In the genomic region with DNA sequence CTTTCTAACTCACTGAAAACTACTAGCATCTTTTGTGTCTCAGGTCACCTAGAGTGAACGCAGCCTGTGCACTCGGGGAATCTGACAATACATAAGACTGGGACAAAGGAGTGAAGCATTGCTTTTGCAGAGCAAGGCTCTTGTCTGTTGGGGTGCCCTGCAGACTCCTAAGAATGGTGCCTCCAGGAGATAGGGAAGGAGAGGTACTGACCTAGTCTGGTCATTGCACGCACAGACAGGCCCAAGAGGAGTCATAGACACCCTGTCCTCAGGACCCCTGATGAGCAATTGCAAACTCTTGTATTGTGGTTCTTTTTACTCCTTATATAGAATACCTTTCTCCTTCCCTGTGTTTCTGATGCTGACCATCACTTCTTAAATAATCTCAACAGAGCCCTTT, we compare ENCODE assay signal across 20 mouse cellular contexts. TPM values are rescaled to one million over a fixed set of nuclear protein-coding genes. Genes with fewer than 3 reads are reported as not detected.
DNase-seq lines count a peak whose midpoint lies in the region; ATAC-seq and TF ChIP-seq lines count a peak whose summit lies in the region.
"Had no signal": no experiment of that assay in that cellular context is flagged by ENCODE, and none has a peak within 500 bp of the region (broad histone marks: within the 10 kb centered on the region; RNA-seq: fewer than 3 reads in every experiment).

No protein-coding gene starts in this region.

- no peak overlapping the region for H3K4me2 ChIP-seq in embryonic facial prominence, embryonic 12.5 days (replicated peaks)
- H3K4me2 ChIP-seq in limb, embryonic 11.5 days (ENCODE audit: low read depth, severe bottlenecking), result no peak overlapping the region
- no peak overlapping the region for H3K4me2 ChIP-seq in forebrain, postnatal 0 days (ENCODE audit: low read depth)
- H3K4me2 ChIP-seq: embryonic facial prominence, embryonic 15.5 days; heart, embryonic 15.5 days; hindbrain, embryonic 14.5 days; intestine, embryonic 15.5 days had no signal

- H3K4me1 ChIP-seq in embryonic facial prominence, embryonic 12.5 days, result peaks cover 33% of the 10 kb centered on the region
- peaks cover 40% of the 10 kb centered on the region for H3K4me1 ChIP-seq in embryonic facial prominence, embryonic 10.5 days
- peaks cover 13% of the 10 kb centered on the region for H3K4me1 ChIP-seq in limb, embryonic 11.5 days (ENCODE audit: control insufficient read depth, insufficient read depth, low read length)
- H3K4me1 ChIP-seq in limb, embryonic 10.5 days, result peaks cover 59% of the 10 kb centered on the region
- peaks cover 11% of the 10 kb centered on the region for H3K4me1 ChIP-seq in forebrain, postnatal 0 days (ENCODE audit: insufficient read depth)

- no peaks in the 10 kb centered on the region for H3K9me3 ChIP-seq in embryonic facial prominence, embryonic 12.5 days
- H3K9me3 ChIP-seq in embryonic facial prominence, embryonic 10.5 days, result no peaks in the 10 kb centered on the region
- H3K9me3 ChIP-seq in limb, embryonic 11.5 days (ENCODE audit: control insufficient read depth, low read length), result no peaks in the 10 kb centered on the region
- H3K9me3 ChIP-seq in limb, embryonic 10.5 days (replicated peaks), result no peaks in the 10 kb centered on the region
- H3K9me3 ChIP-seq in forebrain, postnatal 0 days (ENCODE audit: low read length), result no peaks in the 10 kb centered on the region
- H3K9me3 ChIP-seq: embryonic facial prominence, embryonic 15.5 days; heart, embryonic 15.5 days; intestine, embryonic 15.5 days had no signal

- no peak overlapping the region for H3K4me3 ChIP-seq in embryonic facial prominence, embryonic 12.5 days
- H3K4me3 ChIP-seq in embryonic facial prominence, embryonic 10.5 days, result no peak overlapping the region
- no peak overlapping the region for H3K4me3 ChIP-seq in limb, embryonic 11.5 days (ENCODE audit: low read depth, low read length)
- H3K4me3 ChIP-seq in limb, embryonic 10.5 days, result no peak overlapping the region
- H3K4me3 ChIP-seq in forebrain, postnatal 0 days (ENCODE audit: low read depth, low read length), result no peak overlapping the region
- H3K4me3 ChIP-seq: embryonic facial prominence, embryonic 15.5 days; erythroblast, embryonic 14.5 days; gastrocnemius, adult 2 months; heart, embryonic 15.5 days; intestine, embryonic 15.5 days had no signal

- H3K27me3 ChIP-seq in embryonic facial prominence, embryonic 12.5 days, result no peaks in the 10 kb centered on the region
- peaks cover 22% of the 10 kb centered on the region for H3K27me3 ChIP-seq in embryonic facial prominence, embryonic 10.5 days (replicated peaks; ENCODE audit: low read depth, poor library complexity, severe bottlenecking)
- no peaks in the 10 kb centered on the region for H3K27me3 ChIP-seq in limb, embryonic 11.5 days (ENCODE audit: control insufficient read depth, insufficient read depth, low read length)
- no peaks in the 10 kb centered on the region for H3K27me3 ChIP-seq in limb, embryonic 10.5 days (ENCODE audit: low read depth, poor library complexity, severe bottlenecking)
- H3K27me3 ChIP-seq in forebrain, postnatal 0 days (ENCODE audit: insufficient read depth, low read length), result no peaks in the 10 kb centered on the region
- H3K27me3 ChIP-seq: embryonic facial prominence, embryonic 15.5 days; heart, embryonic 15.5 days; intestine, embryonic 15.5 days had no signal

- WGBS in embryonic facial prominence, embryonic 12.5 days, result 68% methylated on average over 3 of the region's 3 CpGs
- WGBS in embryonic facial prominence, embryonic 10.5 days, result 58% methylated on average over 3 of the region's 3 CpGs
- WGBS in limb, embryonic 11.5 days, result 76% methylated on average over 3 of the region's 3 CpGs
- 83% methylated on average over 3 of the region's 3 CpGs for WGBS in limb, embryonic 10.5 days
- 35% methylated on average over 3 of the region's 3 CpGs for WGBS in forebrain, postnatal 0 days

- H3K27ac ChIP-seq in embryonic facial prominence, embryonic 12.5 days, result peak overlapping the region; percentile 36; the same call in 1 of the 2 replicates
- no peak overlapping the region for H3K27ac ChIP-seq in embryonic facial prominence, embryonic 10.5 days (replicated peaks)
- H3K27ac ChIP-seq in limb, embryonic 11.5 days (replicated peaks; ENCODE audit: low read depth, low read length), result 0 out of 2 replicates have a peak overlapping the region, but pooled peaks have one; percentile 12
- no peak overlapping the region for H3K27ac ChIP-seq in limb, embryonic 10.5 days
- H3K27ac ChIP-seq in forebrain, postnatal 0 days (ENCODE audit: low read depth, low read length), result no peak overlapping the region
- H3K27ac ChIP-seq: embryonic facial prominence, embryonic 15.5 days; gastrocnemius, adult 2 months; heart, embryonic 15.5 days; hindbrain, embryonic 14.5 days; intestine, embryonic 15.5 days had no signal

- intact Hi-C loops in heart, postnatal 36 days (cut with DNase I), result no loop called here

- no peak for ATAC-seq in embryonic facial prominence, embryonic 12.5 days (ENCODE audit: insufficient number of reproducible peaks, insufficient read depth, low FRiP score, low TSS enrichment)
- ATAC-seq in limb, embryonic 11.5 days (ENCODE audit: insufficient number of reproducible peaks, low FRiP score, low TSS enrichment, low read depth), result no peak
- ATAC-seq in forebrain, postnatal 0 days, result no peak
- ATAC-seq: intestine, embryonic 15.5 days had no signal

- no peak for TF ChIP-seq CTCF in forebrain, postnatal 0 days (IDR thresholded peaks at IDR 0.05; ENCODE audit: low read depth)

- H3K9ac ChIP-seq in embryonic facial prominence, embryonic 12.5 days, result no peak overlapping the region
- no peak overlapping the region for H3K9ac ChIP-seq in limb, embryonic 11.5 days (ENCODE audit: low read length)
- peak overlapping the region; percentile 14; the same call in 1 of the 2 replicates for H3K9ac ChIP-seq in forebrain, postnatal 0 days
- H3K9ac ChIP-seq: embryonic facial prominence, embryonic 15.5 days; heart, embryonic 15.5 days; hindbrain, embryonic 14.5 days; intestine, embryonic 15.5 days had no signal

- DNase-seq in embryonic facial prominence, embryonic 10.5 days (ENCODE audit: low spot score), result no peak
- peak; percentile 57 for DNase-seq in heart, adult 11 months
- DNase-seq in heart, postnatal 36 days, result no peak
- no peak for DNase-seq in limb, embryonic 11.5 days (ENCODE audit: low spot score)
- no peak for DNase-seq in limb, embryonic 10.5 days (ENCODE audit: low spot score)
- DNase-seq in forebrain, postnatal 0 days, result peak; percentile 31
- DNase-seq: adrenal gland, postnatal 10 days; cerebellum, adult 11 months; cerebellum, adult 8-10 months; cerebellum, postnatal 14 days; gastrocnemius, adult 2 months; gastrocnemius, postnatal 25 days; heart, postnatal 4 days; kidney, adult 2 months had no signal

- no peaks in the 10 kb centered on the region for H3K36me3 ChIP-seq in embryonic facial prominence, embryonic 12.5 days
- peaks cover 3% of the 10 kb centered on the region; the same call in 1 of the 2 replicates for H3K36me3 ChIP-seq in embryonic facial prominence, embryonic 10.5 days (replicated peaks)
- no peaks in the 10 kb centered on the region for H3K36me3 ChIP-seq in limb, embryonic 11.5 days (ENCODE audit: control insufficient read depth, insufficient read depth, low read length)
- peaks cover 24% of the 10 kb centered on the region for H3K36me3 ChIP-seq in limb, embryonic 10.5 days
- H3K36me3 ChIP-seq in forebrain, postnatal 0 days (ENCODE audit: insufficient read depth), result no peaks in the 10 kb centered on the region
- H3K36me3 ChIP-seq: embryonic facial prominence, embryonic 15.5 days; heart, embryonic 15.5 days; intestine, embryonic 15.5 days had no signal

RNA-seq across cellular contexts. Expression of gene Cdon, which starts 13.4 kb away (rescaled TPM):
- 18.3 and 20.8 TPM in 2 replicates for polyA plus RNA-seq in embryonic facial prominence, embryonic 12.5 days (2016; fragmentation: Nextera tagmentation; extraction: Ambion mirVana)
- polyA plus RNA-seq in embryonic facial prominence, embryonic 10.5 days (2016; fragmentation: Nextera tagmentation; extraction: Ambion mirVana), result 9.1 and 9.9 TPM in 2 replicates
- total RNA-seq in heart, postnatal 36 days (2021), result 10 to 100 TPM; 13.3 to 16.2 TPM
- polyA plus RNA-seq in limb, embryonic 11.5 days (2014; fragmentation: Nextera tagmentation; extraction: Ambion mirVana), result 10.9 and 11.8 TPM in 2 replicates
- polyA plus RNA-seq in limb, embryonic 10.5 days (2016; fragmentation: Nextera tagmentation; extraction: Ambion mirVana), result 10.5 and 16.1 TPM in 2 replicates
- total RNA-seq in forebrain, postnatal 0 days (2014; rRNA removed), result 9.6 and 13.7 TPM in 2 replicates
- polyA plus RNA-seq in forebrain, postnatal 0 days (2015; fragmentation: Nextera tagmentation; extraction: Ambion mirVana), result 0.94 and 1.3 TPM in 2 replicates
- polyA plus RNA-seq: erythroblast, embryonic 14.5 days had no signal

Comparison
In these comparisons a context has a peak if more than half of its experiments do, and no peak if none do; other contexts are left out.
1. H3K27ac ChIP-seq: peak in embryonic facial prominence, embryonic 12.5 days (single experiment) and limb, embryonic 11.5 days (single experiment); none in embryonic facial prominence, embryonic 10.5 days (single experiment), limb, embryonic 10.5 days (single experiment) and forebrain, postnatal 0 days (single experiment).
2. DNase-seq: peak in heart, adult 11 months (single experiment) and forebrain, postnatal 0 days (single experiment); none in embryonic facial prominence, embryonic 10.5 days (single experiment), heart, postnatal 36 days (0 of 2), limb, embryonic 11.5 days (single experiment) and limb, embryonic 10.5 days (single experiment).